Mouse (Mus musculus): ENCODE results near the gene Gm39115. TPM values are rescaled to one million over a fixed set of nuclear protein-coding genes. Genes with fewer than 3 reads are reported as not detected.

Gene Gm39115
- polyA plus RNA-seq, 1 experiment from 2014 or later: not detected

DNA sequence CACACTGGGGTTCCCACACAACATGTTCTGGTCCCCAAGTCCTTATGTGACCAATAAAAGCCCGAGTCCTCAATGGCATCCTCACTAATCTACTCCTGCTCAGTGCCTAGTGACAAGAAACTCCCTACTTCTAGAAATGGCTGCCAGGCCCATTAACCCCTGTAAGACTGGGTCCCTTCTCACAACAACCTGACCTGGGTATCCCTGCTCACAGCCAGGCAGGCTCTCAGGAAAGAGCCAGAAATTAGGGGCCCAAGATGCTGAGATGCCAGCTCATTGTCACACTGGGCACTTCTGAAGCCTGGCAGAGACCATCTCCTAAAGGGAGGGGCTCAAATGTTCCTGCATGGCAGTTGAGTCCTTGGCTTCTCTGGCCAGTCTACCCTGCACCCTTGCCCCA lies 42.8 kb downstream of the Gm39115 start:
- Histone ChIP-seq H3K36me3 (peaks cover 4% of the 10 kb centered on the region; the same call in 1 of the 2 replicates), H3K27me3 (ENCODE audit: low read depth, poor library complexity, severe bottlenecking) (peaks cover 95% of the 10 kb centered on the region), H3K27ac (replicated peaks) (no peak overlapping the region), H3K4me3 (peak overlapping the region; percentile 88; the same call in 1 of the 2 replicates), H3K4me1 (peaks cover 81% of the 10 kb centered on the region), H3K9me3 (replicated peaks) (no peaks in the 10 kb centered on the region)
- 60% methylated on average over 1 of the region's 1 CpGs for WGBS
- no peak for DNase-seq (ENCODE audit: low spot score)

DNA sequence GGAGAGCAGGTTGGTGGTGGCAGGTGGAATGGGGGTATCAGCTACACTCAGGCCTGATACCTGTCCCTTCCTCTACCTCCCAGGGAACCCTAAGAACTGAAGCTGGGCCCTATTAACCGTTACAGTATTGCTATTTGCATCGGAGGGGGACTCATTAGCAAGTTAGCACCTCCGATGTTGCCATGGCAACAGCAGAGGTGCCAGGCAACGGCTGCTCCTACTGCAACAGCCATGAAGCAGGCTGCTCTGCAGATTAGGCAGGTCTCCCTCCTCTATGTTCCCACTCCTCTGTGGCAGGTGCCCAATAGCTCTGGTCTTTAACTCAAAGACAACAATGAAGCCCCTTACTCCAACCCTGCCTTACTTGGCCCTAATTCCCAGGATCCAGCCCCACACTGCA lies 44.0 kb downstream of the Gm39115 start:
- H3K27me3 ChIP-seq (ENCODE audit: low read depth, poor library complexity, severe bottlenecking): peaks cover 92% of the 10 kb centered on the region
- H3K4me1 ChIP-seq: peaks cover 86% of the 10 kb centered on the region
- DNase-seq (ENCODE audit: low spot score): no peak
- H3K27ac ChIP-seq (replicated peaks): peak overlapping the region; percentile 33
- peak overlapping the region; percentile 88; the same call in 1 of the 2 replicates for H3K4me3 ChIP-seq
- peaks cover 15% of the 10 kb centered on the region for H3K36me3 ChIP-seq
- WGBS: 8% methylated on average over 4 of the region's 4 CpGs
- H3K9me3 ChIP-seq (replicated peaks): no peaks in the 10 kb centered on the region

DNA sequence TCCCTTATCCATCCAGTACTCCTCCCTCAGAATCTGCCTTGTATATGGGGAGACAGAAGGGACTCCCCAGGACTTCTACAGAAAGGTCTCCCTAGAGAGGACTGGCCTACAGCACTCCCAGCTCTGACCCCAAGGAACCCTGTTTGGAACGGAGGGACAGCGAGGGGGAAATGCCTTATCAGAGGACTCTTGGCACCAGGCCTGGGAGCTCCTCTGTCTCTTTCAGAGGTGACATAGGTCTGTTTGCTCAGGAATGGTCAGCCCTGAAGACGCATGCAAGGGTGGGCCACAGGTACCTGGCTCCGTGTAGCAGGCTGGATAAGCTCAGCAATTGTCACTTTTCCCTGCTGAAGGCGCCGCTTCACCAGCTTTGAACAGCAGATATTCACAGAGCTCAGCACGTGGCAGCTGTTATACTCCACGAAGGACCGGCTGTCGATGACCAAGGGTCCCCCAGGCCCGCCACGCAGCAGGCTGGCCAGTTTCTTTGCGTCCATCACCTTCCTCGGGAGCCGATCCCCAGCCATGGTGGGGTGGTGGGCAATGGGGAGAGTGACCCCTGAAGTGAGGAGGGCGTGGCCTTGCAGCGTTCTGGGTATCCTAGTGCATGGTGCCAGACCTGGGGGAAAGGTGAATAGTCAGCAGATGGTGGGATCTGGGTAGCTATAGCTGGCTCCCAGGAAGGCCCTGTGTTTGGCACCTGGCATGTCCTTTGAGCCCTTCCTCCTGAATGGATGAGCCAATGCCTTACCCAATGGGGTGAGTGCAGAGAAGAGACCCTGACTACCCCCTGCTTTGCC lies 46.0 kb downstream of the Gm39115 start:
- peak overlapping the region; percentile 76 for H3K27ac ChIP-seq (replicated peaks)
- peaks cover 74% of the 10 kb centered on the region for H3K4me1 ChIP-seq
- peaks cover 90% of the 10 kb centered on the region for H3K27me3 ChIP-seq (ENCODE audit: low read depth, poor library complexity, severe bottlenecking)
- H3K36me3 ChIP-seq: peaks cover 34% of the 10 kb centered on the region
- no peak for DNase-seq (ENCODE audit: low spot score)
- 65% methylated on average over 17 of the region's 17 CpGs for WGBS
- H3K9me3 ChIP-seq (replicated peaks): no peaks in the 10 kb centered on the region
- H3K4me3 ChIP-seq: peak overlapping the region; percentile 21; the same call in 1 of the 2 replicates

DNA sequence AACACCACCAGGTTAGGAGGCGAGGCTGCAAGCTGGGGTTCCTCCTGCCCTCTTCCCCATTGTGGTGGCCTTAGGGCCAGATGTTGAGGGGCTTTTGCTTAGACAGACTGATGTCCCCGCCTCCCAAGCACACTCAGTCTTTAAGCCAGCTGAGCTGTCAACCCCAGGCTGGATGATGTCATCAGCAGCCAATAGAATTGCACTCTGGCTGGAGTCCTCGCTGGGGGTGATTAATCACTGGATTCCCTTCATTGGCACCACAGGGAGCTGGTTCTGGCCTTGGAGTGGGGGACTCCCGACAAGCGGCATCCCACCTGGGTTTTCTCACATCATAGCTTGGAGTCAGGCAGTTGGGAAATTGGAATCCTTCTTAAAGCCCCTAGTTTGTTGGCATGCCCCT lies 46.9 kb downstream of the Gm39115 start:
- DNase-seq (ENCODE audit: low spot score): peak; percentile 70
- Histone ChIP-seq H3K4me3 (peak overlapping the region; percentile 21; the same call in 1 of the 2 replicates), H3K4me1 (peaks cover 65% of the 10 kb centered on the region), H3K27me3 (ENCODE audit: low read depth, poor library complexity, severe bottlenecking) (peaks cover 90% of the 10 kb centered on the region), H3K27ac (replicated peaks) (peak overlapping the region; percentile 76), H3K9me3 (replicated peaks) (no peaks in the 10 kb centered on the region), H3K36me3 (peaks cover 44% of the 10 kb centered on the region)
- 8% methylated on average over 5 of the region's 5 CpGs for WGBS

DNA sequence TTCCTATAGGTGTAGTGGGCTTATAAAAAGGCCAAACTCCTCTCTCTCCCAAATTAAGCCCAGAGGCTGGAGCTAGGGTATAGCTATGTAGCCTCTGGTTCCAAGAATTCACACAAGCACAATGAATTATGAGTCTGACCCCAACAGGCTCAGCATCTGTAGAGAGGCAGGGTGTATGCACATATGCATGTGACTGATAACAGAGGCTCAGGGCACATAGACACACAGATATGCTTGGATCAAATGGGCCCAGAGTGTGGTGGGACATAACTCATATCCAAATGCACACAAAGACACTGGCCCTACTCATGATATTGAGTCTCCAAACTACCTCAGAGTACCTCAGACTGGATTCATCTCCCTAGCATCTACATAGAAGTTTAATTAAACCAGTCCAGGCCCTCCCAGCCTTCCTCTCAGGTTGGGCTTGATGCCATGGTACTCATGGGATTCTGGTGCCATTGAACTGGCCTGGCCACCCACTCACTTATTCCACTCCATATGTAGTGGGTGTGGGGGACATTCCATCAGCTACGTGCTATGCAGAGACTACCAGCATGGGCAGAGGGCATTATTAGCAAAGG lies 48.7 kb downstream of the Gm39115 start:
- Histone ChIP-seq H3K36me3 (peaks cover 61% of the 10 kb centered on the region), H3K27me3 (ENCODE audit: low read depth, poor library complexity, severe bottlenecking) (peaks cover 90% of the 10 kb centered on the region), H3K4me1 (peaks cover 55% of the 10 kb centered on the region), H3K4me3 (no peak overlapping the region), H3K9me3 (replicated peaks) (no peaks in the 10 kb centered on the region), H3K27ac (replicated peaks) (no peak overlapping the region)
- WGBS: 91% methylated on average over 1 of the region's 1 CpGs
- no peak for DNase-seq (ENCODE audit: low spot score)

DNA sequence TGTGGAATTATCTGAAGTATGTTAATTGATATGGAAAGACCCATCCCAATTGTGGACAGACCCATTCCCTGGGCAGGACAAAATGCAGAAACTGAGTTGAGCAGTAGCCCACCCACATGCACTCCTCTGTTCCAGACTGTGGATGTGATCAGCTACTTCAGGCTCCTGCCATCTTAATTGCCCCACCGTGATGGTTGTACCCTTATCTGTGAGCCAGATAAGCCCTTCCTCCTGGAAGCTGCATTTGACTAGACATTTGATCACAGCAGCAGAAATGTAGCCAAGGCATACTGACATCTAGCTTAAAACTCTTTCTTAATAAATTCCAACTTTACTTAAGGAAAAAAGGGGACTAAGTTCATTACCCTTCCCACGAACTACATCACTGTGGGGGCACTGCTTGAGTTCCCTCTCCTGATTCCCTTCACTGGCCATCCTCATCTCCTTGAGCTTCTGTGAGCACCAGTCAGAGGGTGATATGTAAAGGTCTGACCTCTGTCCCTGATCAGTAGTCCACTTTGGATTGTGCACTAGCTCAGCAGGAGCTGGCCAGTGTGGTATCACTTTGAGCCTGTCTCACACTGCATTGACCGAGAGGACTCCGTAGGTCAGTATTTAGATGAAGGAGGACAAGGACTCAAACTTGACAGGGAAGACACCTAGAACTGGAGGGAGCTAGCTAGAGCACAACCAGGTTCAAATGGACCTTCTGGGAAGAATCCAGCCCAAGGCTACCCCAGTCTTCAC lies 49.5 kb downstream of the Gm39115 start:
- Histone ChIP-seq H3K36me3 (peaks cover 66% of the 10 kb centered on the region), H3K27ac (replicated peaks) (no peak overlapping the region)

More for the DNA sequence above, 49.5 kb downstream of the Gm39115 start:
- H3K4me3 ChIP-seq: no peak overlapping the region
- peaks cover 90% of the 10 kb centered on the region for H3K27me3 ChIP-seq (ENCODE audit: low read depth, poor library complexity, severe bottlenecking)
- no peaks in the 10 kb centered on the region for H3K9me3 ChIP-seq (replicated peaks)
- H3K4me1 ChIP-seq: peaks cover 51% of the 10 kb centered on the region
- WGBS: 83% methylated on average over 4 of the region's 4 CpGs
- DNase-seq (ENCODE audit: low spot score): no peak

Other genes with a start within 250 kb of the Gm39115 start
- gene Tollip, start 217.5 kb downstream of the Gm39115 start, polyA plus RNA-seq (2016; fragmentation: Nextera tagmentation; extraction: Ambion mirVana): 52.9 and 66.6 TPM in 2 replicates
- gene Brsk2, start 186.3 kb downstream of the Gm39115 start, polyA plus RNA-seq (2016; fragmentation: Nextera tagmentation; extraction: Ambion mirVana): 7.8 and 11.4 TPM in 2 replicates
- 62.2 and 64.0 TPM in 2 replicates for gene Mob2, start 75.0 kb downstream of the Gm39115 start, polyA plus RNA-seq (2016; fragmentation: Nextera tagmentation; extraction: Ambion mirVana)
- gene Dusp8, start 40.2 kb downstream of the Gm39115 start, polyA plus RNA-seq (2016; fragmentation: Nextera tagmentation; extraction: Ambion mirVana): 6.4 and 13.2 TPM in 2 replicates
- gene Gm45618, start 15.3 kb downstream of the Gm39115 start, polyA plus RNA-seq (2016; fragmentation: Nextera tagmentation; extraction: Ambion mirVana): 0.29 TPM in 1 of 2 replicates, not detected in the other
- not detected in 2 replicates for gene Gm45337, start 8.6 kb upstream of the Gm39115 start, polyA plus RNA-seq (2016; fragmentation: Nextera tagmentation; extraction: Ambion mirVana)
- gene Gm29735, start 21.1 kb upstream of the Gm39115 start, polyA plus RNA-seq (2016; fragmentation: Nextera tagmentation; extraction: Ambion mirVana): not detected in 2 replicates
- gene Gm4553, start 29.7 kb upstream of the Gm39115 start, polyA plus RNA-seq (2016; fragmentation: Nextera tagmentation; extraction: Ambion mirVana): not detected in 2 replicates
- not detected in 2 replicates for gene Krtap5-2, start 40.0 kb upstream of the Gm39115 start, polyA plus RNA-seq (2016; fragmentation: Nextera tagmentation; extraction: Ambion mirVana)
- not detected in 2 replicates for gene Gm10153, start 54.4 kb upstream of the Gm39115 start, polyA plus RNA-seq (2016; fragmentation: Nextera tagmentation; extraction: Ambion mirVana)
- gene Krtap5-3, start 65.3 kb upstream of the Gm39115 start, polyA plus RNA-seq (2016; fragmentation: Nextera tagmentation; extraction: Ambion mirVana): not detected in 2 replicates
- gene Gm7579, start 75.8 kb upstream of the Gm39115 start, polyA plus RNA-seq (2016; fragmentation: Nextera tagmentation; extraction: Ambion mirVana): not detected in 2 replicates
- gene Krtap5-5, start 93.9 kb upstream of the Gm39115 start, polyA plus RNA-seq (2016; fragmentation: Nextera tagmentation; extraction: Ambion mirVana): not detected in 2 replicates
- gene Gm40460, start 105.0 kb upstream of the Gm39115 start, polyA plus RNA-seq (2016; fragmentation: Nextera tagmentation; extraction: Ambion mirVana): not detected in 2 replicates
- gene Gm2431, start 122.3 kb upstream of the Gm39115 start, polyA plus RNA-seq (2016; fragmentation: Nextera tagmentation; extraction: Ambion mirVana): not detected in 2 replicates
- not detected in 2 replicates for gene Gm4559, start 138.3 kb upstream of the Gm39115 start, polyA plus RNA-seq (2016; fragmentation: Nextera tagmentation; extraction: Ambion mirVana)
- not detected in 2 replicates for gene Krtap5-1, start 161.1 kb upstream of the Gm39115 start, polyA plus RNA-seq (2016; fragmentation: Nextera tagmentation; extraction: Ambion mirVana)
- not detected in 2 replicates for gene Krtap5-4, start 167.5 kb upstream of the Gm39115 start, polyA plus RNA-seq (2016; fragmentation: Nextera tagmentation; extraction: Ambion mirVana)
- 0.41 and 0.50 TPM in 2 replicates for gene Ifitm10, start 237.7 kb upstream of the Gm39115 start, polyA plus RNA-seq (2016; fragmentation: Nextera tagmentation; extraction: Ambion mirVana)
- 0.75 TPM in 1 of 2 replicates, not detected in the other for gene Gm49369, start 246.6 kb upstream of the Gm39115 start, polyA plus RNA-seq (2016; fragmentation: Nextera tagmentation; extraction: Ambion mirVana)